Mouse (Mus musculus): ENCODE data around the gene Glrx5. TPM values are rescaled to one million over a fixed set of nuclear protein-coding genes. Genes with fewer than 3 reads are reported as not detected.

The Glrx5 gene
- total and polyA plus RNA-seq, 3 experiments = 108 to 291 TPM; not detected in 1

DNA sequence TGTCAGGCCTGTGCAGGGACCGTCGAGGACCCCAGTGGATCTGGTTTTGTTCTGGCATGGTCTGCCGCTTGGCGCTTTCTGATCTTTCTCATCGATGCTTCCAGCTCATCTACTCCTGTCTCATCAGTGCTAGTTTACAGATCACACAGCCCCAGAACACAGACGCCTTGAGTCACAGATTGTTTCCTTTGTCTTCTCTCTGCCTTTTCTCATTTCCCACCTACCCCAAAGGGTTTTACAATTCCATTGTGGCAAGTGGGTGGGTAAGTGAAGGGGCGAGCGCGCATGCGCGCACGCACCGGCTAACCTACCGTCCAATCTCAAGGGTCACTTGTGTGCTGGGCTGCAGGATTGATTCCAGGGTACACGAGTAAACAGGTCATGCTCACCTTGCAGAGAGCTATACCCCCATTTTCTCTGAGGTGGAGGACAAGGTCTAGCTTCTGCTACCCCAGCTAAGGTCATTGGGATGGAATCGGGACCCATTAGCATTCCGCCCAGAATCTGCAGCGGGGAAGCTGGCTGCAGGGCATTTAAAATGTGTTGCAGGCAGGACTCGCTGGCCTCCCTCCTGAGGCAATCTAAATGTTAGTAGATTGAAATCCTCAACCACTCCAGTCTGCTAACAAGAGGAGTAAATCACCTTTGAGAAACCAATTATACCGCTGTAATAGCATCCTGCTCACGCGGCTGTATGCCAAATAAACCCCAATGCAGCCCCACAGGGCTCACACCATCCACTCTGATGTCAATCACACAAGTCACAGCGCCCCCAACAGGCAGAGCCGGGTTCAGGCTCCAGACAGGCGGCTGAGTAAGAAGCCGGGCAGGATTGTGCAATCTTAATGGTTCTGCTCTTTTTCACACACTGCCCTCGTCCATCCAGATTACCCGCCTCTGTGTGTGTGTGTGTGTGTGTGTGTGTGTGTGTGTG lies 31.0 kb downstream of the Glrx5 start:
- Histone ChIP-seq H3K4me3 (ENCODE audit: control insufficient read depth in 1 of 2, insufficient read depth in 1 of 2, low read depth in 2 of 2, low read length in 2 of 2) (no peak overlapping the region), H3K9ac (ENCODE audit: control insufficient read depth, low read depth, low read length, poor library complexity, severe bottlenecking) (no peak overlapping the region), H3K36me3 (ENCODE audit: control insufficient read depth in 1 of 2, insufficient read depth in 2 of 2, low read length in 2 of 2) (no peaks in the 10 kb centered on the region), H3K79me2 (ENCODE audit: control insufficient read depth, insufficient read depth, low read length, poor library complexity) (no peaks in the 10 kb centered on the region), H3K4me1 (ENCODE audit: control insufficient read depth in 1 of 2, insufficient read depth in 2 of 2, low read length in 2 of 2) (no peaks in the 10 kb centered on the region), H3K27ac (ENCODE audit: control insufficient read depth, low read depth, low read length) (no peak overlapping the region), H3K27me3 (ENCODE audit: control insufficient read depth in 1 of 2, insufficient read depth in 2 of 2, low read length in 2 of 2) (no peaks in the 10 kb centered on the region), H3K9me3 (replicated peaks; ENCODE audit: insufficient read depth, low read length) (no peaks in the 10 kb centered on the region)
- TF ChIP-seq MAFK (IDR thresholded peaks at IDR 0.05; ENCODE audit: borderline replicate concordance, low read depth, low read length) (no peak), CTCF (IDR thresholded peaks at IDR 0.05 in 2 of 3, conservative IDR thresholded peaks at IDR 0.05 in 1 of 3; ENCODE audit: control insufficient read depth in 1 of 3, insufficient read depth in 1 of 3, low read depth in 2 of 3, low read length in 3 of 3, poor library complexity in 1 of 3, severe bottlenecking in 1 of 3) (0 out of 6 replicates have a peak, but pooled peaks of 1 of the 3 experiments have one; percentile 3)
- DNase-seq (ENCODE audit: low read depth, low spot score) = no peak

DNA sequence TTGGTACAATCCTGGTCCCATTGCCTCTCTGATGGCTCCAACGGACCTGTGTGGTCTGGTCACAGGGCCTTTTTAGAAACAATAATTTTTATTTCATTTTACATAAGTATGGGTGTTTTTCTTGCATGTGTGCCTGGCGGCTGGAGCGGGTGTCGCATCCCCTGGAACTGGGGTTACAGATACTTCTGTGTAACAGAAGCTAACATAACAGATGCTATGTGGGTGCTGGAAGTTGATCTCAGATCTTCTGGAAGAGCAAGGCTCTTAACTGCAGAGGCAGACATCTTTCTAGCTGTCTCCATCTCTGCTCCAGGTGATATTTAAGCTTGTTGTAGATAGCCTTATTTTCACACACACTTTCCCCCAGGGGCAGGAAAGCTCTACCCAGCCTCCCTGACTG lies 31.7 kb downstream of the Glrx5 start:
- H3K27ac ChIP-seq (ENCODE audit: control insufficient read depth, low read depth, low read length) = no peak overlapping the region
- H3K36me3 ChIP-seq (ENCODE audit: control insufficient read depth in 1 of 2, insufficient read depth in 2 of 2, low read length in 2 of 2) = no peaks in the 10 kb centered on the region
- TF ChIP-seq GABPA (IDR thresholded peaks at IDR 0.05; ENCODE audit: low read depth, low read length) (no peak), NRF1 (IDR thresholded peaks at IDR 0.05; ENCODE audit: insufficient read depth, low read depth, low read length, poor library complexity, severe bottlenecking) (no peak), TAL1 (IDR thresholded peaks at IDR 0.05; ENCODE audit: low read length) (no peak), MAZ (IDR thresholded peaks at IDR 0.05; ENCODE audit: low read depth, low read length) (no peak), MAX (IDR thresholded peaks at IDR 0.05; ENCODE audit: low read length) (no peak)
- no peak overlapping the region for H3K9ac ChIP-seq (ENCODE audit: control insufficient read depth, low read depth, low read length, poor library complexity, severe bottlenecking)
- H3K79me2 ChIP-seq (ENCODE audit: control insufficient read depth, insufficient read depth, low read length, poor library complexity) = no peaks in the 10 kb centered on the region
- H3K27me3 ChIP-seq (ENCODE audit: control insufficient read depth in 1 of 2, insufficient read depth in 2 of 2, low read length in 2 of 2) = no peaks in the 10 kb centered on the region
- no peak overlapping the region for H3K4me3 ChIP-seq (ENCODE audit: control insufficient read depth in 1 of 2, insufficient read depth in 1 of 2, low read depth in 2 of 2, low read length in 2 of 2)
- H3K4me1 ChIP-seq (ENCODE audit: control insufficient read depth in 1 of 2, insufficient read depth in 2 of 2, low read length in 2 of 2) = no peaks in the 10 kb centered on the region
- H3K9me3 ChIP-seq (replicated peaks; ENCODE audit: insufficient read depth, low read length) = no peaks in the 10 kb centered on the region
- DNase-seq (ENCODE audit: low read depth, low spot score) = no peak

DNA sequence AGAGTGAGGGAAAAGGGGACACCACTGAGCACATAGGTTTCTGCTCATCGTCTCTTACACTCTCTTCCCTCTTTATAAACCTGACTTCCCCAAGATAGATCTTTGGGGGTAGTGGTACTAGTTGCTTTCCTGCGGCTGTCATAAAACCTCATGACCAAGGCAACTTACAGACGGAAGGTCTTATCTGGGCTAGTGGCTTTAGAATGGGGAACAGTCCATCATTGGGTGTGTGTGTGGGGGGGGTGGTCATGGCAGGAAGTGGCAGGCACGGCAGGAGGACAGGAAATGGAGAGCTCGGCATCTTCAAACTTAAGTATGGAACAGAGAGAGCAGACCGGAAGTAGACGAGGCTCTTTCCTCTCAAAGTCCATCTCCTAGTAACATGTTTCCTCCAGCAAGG lies 32.6 kb downstream of the Glrx5 start:
- TF ChIP-seq GATA1 (IDR thresholded peaks at IDR 0.05; ENCODE audit: low read depth, low read length) (no peak), HCFC1 (IDR thresholded peaks at IDR 0.05; ENCODE audit: low read depth, low read length) (no peak), ZC3H11A (IDR thresholded peaks at IDR 0.05; ENCODE audit: low read depth, low read length) (no peak), USF1 (IDR thresholded peaks at IDR 0.05; ENCODE audit: low read depth, low read length) (no peak), ZKSCAN1 (IDR thresholded peaks at IDR 0.05; ENCODE audit: low read depth, low read length) (no peak), TAL1 (IDR thresholded peaks at IDR 0.05; ENCODE audit: low read length) (no peak), ZNF384 (IDR thresholded peaks at IDR 0.05; ENCODE audit: low read depth, low read length) (no peak), MXI1 (IDR thresholded peaks at IDR 0.05; ENCODE audit: low read depth, low read length) (no peak), NRF1 (IDR thresholded peaks at IDR 0.05; ENCODE audit: insufficient read depth, low read depth, low read length, poor library complexity, severe bottlenecking) (no peak), POLR2AphosphoS2 (IDR thresholded peaks at IDR 0.05; ENCODE audit: low read length) (no peak)
- Histone ChIP-seq H3K27ac (ENCODE audit: control insufficient read depth, low read depth, low read length) (no peak overlapping the region), H3K79me2 (ENCODE audit: control insufficient read depth, insufficient read depth, low read length, poor library complexity) (no peaks in the 10 kb centered on the region), H3K4me3 (ENCODE audit: control insufficient read depth in 1 of 2, insufficient read depth in 1 of 2, low read depth in 2 of 2, low read length in 2 of 2) (no peak overlapping the region), H3K9ac (ENCODE audit: control insufficient read depth, low read depth, low read length, poor library complexity, severe bottlenecking) (no peak overlapping the region), H3K36me3 (ENCODE audit: control insufficient read depth in 1 of 2, insufficient read depth in 2 of 2, low read length in 2 of 2) (no peaks in the 10 kb centered on the region), H3K9me3 (replicated peaks; ENCODE audit: insufficient read depth, low read length) (no peaks in the 10 kb centered on the region), H3K4me1 (ENCODE audit: control insufficient read depth in 1 of 2, insufficient read depth in 2 of 2, low read length in 2 of 2) (no peaks in the 10 kb centered on the region), H3K27me3 (ENCODE audit: control insufficient read depth in 1 of 2, insufficient read depth in 2 of 2, low read length in 2 of 2) (no peaks in the 10 kb centered on the region)
- no peak for DNase-seq (ENCODE audit: low read depth, low spot score)
